12 mouse cellular contexts compared by ENCODE assay signal in genomic region chr9:34953420-34953819, GRCm38 (mm10).
DNase-seq lines count a peak whose midpoint lies in the region; ATAC-seq and TF ChIP-seq lines count a peak whose summit lies in the region.
"Had no signal": no experiment of that assay in that cellular context is flagged by ENCODE, and none has a peak within 500 bp of the region (broad histone marks: within the 10 kb centered on the region; RNA-seq: fewer than 3 reads in every experiment).

No protein-coding gene starts in this region.

- no peak overlapping the region for H3K4me3 ChIP-seq in heart, embryonic 10.5 days
- no peak overlapping the region for H3K4me3 ChIP-seq in limb, embryonic 14.5 days (replicated peaks; ENCODE audit: low read length)
- H3K4me3 ChIP-seq in forebrain, embryonic 16.5 days (replicated peaks; ENCODE audit: low read length) = no peak overlapping the region
- H3K4me3 ChIP-seq: limb, embryonic 15.5 days had no signal

- TF ChIP-seq POLR2A in limb, embryonic 14.5 days (IDR thresholded peaks at IDR 0.05; ENCODE audit: borderline replicate concordance, extremely low read depth, insufficient read depth, insufficient read length) = no peak

- peaks cover 9% of the 10 kb centered on the region; the same call in 1 of the 2 replicates for H3K4me1 ChIP-seq in heart, embryonic 10.5 days
- H3K4me1 ChIP-seq in limb, embryonic 14.5 days (ENCODE audit: control insufficient read depth, insufficient read depth, low read length) = no peaks in the 10 kb centered on the region
- H3K4me1 ChIP-seq in forebrain, embryonic 16.5 days (replicated peaks; ENCODE audit: control insufficient read depth, insufficient read depth, low read length) = peaks cover 8% of the 10 kb centered on the region
- H3K4me1 ChIP-seq: limb, embryonic 15.5 days had no signal

- 0 out of 2 replicates have a peak, but pooled peaks have one; percentile 37 for ATAC-seq in limb, embryonic 14.5 days (ENCODE audit: low FRiP score, low read depth)
- no peak for ATAC-seq in forebrain, embryonic 16.5 days

- no peak overlapping the region for H3K9ac ChIP-seq in limb, embryonic 14.5 days (ENCODE audit: low read depth, low read length, severe bottlenecking)
- no peak overlapping the region for H3K9ac ChIP-seq in forebrain, embryonic 16.5 days (replicated peaks; ENCODE audit: low read depth, low read length)
- H3K9ac ChIP-seq: limb, embryonic 15.5 days had no signal

- H3K4me2 ChIP-seq in limb, embryonic 14.5 days (replicated peaks; ENCODE audit: low read depth, low read length, severe bottlenecking) = no peak overlapping the region
- no peak overlapping the region for H3K4me2 ChIP-seq in forebrain, embryonic 16.5 days (ENCODE audit: low read length)
- H3K4me2 ChIP-seq: limb, embryonic 15.5 days had no signal

- peak overlapping the region; percentile 74 for H3K27ac ChIP-seq in heart, embryonic 10.5 days
- H3K27ac ChIP-seq in limb, embryonic 14.5 days (replicated peaks; ENCODE audit: low read depth, low read length) = no peak overlapping the region
- H3K27ac ChIP-seq in forebrain, embryonic 16.5 days (ENCODE audit: low read length) = no peak overlapping the region
- H3K27ac ChIP-seq: limb, embryonic 15.5 days had no signal

- H3K27me3 ChIP-seq in heart, embryonic 10.5 days (ENCODE audit: insufficient read depth, poor library complexity, severe bottlenecking) = no peaks in the 10 kb centered on the region
- no peaks in the 10 kb centered on the region for H3K27me3 ChIP-seq in limb, embryonic 14.5 days (ENCODE audit: control insufficient read depth, insufficient read depth, low read length)
- H3K27me3 ChIP-seq in forebrain, embryonic 16.5 days (replicated peaks; ENCODE audit: control insufficient read depth, insufficient read depth, low read length) = no peaks in the 10 kb centered on the region
- H3K27me3 ChIP-seq: limb, embryonic 15.5 days had no signal

- no peaks in the 10 kb centered on the region for H3K36me3 ChIP-seq in heart, embryonic 10.5 days
- no peaks in the 10 kb centered on the region for H3K36me3 ChIP-seq in limb, embryonic 14.5 days (ENCODE audit: control insufficient read depth, insufficient read depth, low read length)
- no peaks in the 10 kb centered on the region for H3K36me3 ChIP-seq in forebrain, embryonic 16.5 days (ENCODE audit: control insufficient read depth, insufficient read depth)
- H3K36me3 ChIP-seq: G1E; limb, embryonic 15.5 days had no signal

- H3K9me3 ChIP-seq in heart, embryonic 10.5 days = no peaks in the 10 kb centered on the region
- no peaks in the 10 kb centered on the region for H3K9me3 ChIP-seq in limb, embryonic 14.5 days (ENCODE audit: control insufficient read depth, low read length)
- H3K9me3 ChIP-seq in forebrain, embryonic 16.5 days (ENCODE audit: control insufficient read depth, low read length) = no peaks in the 10 kb centered on the region
- H3K9me3 ChIP-seq: G1E; limb, embryonic 15.5 days had no signal

- WGBS in heart, embryonic 10.5 days = 43% methylated on average over 11 of the region's 11 CpGs
- WGBS in limb, embryonic 14.5 days = 61% methylated on average over 11 of the region's 11 CpGs
- 75% methylated on average over 11 of the region's 11 CpGs for WGBS in forebrain, embryonic 16.5 days

- peak; percentile 64 for DNase-seq in ES-CJ7 (ENCODE audit: low read depth, low spot score)
- DNase-seq in cerebellum, adult 18-20 months = peak; percentile 62 to 72
- DNase-seq in heart, embryonic 10.5 days (ENCODE audit: low spot score) = no peak
- DNase-seq in limb, embryonic 14.5 days (ENCODE audit: low spot score) = no peak
- DNase-seq in kidney, adult 18-20 months = no peak
- DNase-seq in left cerebral cortex, adult 9 months (ENCODE audit: low spot score in 2 of 2) = no peak
- no peak for DNase-seq in kidney, postnatal 25 days
- DNase-seq: kidney, adult 2 months; thymus, postnatal 4 days had no signal

Comparison
In these comparisons a context has a peak if more than half of its experiments do, and no peak if none do; other contexts are left out.
1. DNase-seq: peak in ES-CJ7 (single experiment) and cerebellum, adult 18-20 months (2 of 2); none in heart, embryonic 10.5 days (single experiment), limb, embryonic 14.5 days (single experiment), kidney, adult 18-20 months (single experiment), left cerebral cortex, adult 9 months (0 of 2) and kidney, postnatal 25 days (0 of 2).